Mouse (Mus musculus) heart, adult 11 months (tissue): Measurements from ENCODE around the gene Sdk2.

Experiments
- DNase-seq: peaks from one replicate; pipeline ENCODE4 v3.0.0; 2022

Sdk2 gene

DNA sequence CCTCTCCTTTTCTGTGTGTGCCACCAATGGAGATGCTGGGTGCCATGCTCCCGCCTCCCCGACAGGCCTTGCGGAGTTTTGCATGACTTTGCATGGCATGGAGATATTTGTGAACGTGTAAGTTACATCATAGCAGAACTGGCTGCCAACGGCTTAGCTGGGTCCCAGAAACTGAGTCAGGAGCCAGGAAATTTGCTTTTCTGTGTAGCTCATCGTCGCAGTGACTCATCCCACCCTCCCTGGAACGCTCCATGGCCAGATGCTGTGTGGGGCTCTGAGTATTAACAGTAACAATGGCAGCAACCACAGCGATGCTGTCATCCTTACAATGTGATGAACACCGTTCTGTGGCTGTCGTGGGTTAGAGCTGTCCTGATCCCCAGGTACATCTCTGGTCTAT lies 139.6 kb downstream of the Sdk2 start:
- no peak for DNase-seq

DNA sequence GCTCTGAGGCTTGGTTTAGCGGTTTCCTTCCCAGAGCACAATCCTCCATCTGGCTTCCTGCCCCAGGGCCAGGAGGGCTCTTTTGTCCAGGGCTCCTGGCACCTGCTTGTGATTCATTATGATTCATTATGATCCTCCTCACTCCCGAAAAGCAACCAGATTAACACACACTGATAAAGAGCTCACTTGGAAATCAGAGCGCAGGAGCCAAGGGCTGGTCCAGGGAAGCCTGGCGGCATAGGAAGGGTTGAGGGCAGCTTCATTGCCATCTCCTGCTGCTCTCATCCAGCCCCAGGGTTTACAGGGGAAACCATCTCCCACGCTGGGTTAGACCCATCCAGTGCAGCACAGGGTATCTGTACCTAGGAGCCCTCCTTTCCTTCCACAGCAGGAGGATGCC lies 143.7 kb downstream of the Sdk2 start:
- DNase-seq: no peak

DNA sequence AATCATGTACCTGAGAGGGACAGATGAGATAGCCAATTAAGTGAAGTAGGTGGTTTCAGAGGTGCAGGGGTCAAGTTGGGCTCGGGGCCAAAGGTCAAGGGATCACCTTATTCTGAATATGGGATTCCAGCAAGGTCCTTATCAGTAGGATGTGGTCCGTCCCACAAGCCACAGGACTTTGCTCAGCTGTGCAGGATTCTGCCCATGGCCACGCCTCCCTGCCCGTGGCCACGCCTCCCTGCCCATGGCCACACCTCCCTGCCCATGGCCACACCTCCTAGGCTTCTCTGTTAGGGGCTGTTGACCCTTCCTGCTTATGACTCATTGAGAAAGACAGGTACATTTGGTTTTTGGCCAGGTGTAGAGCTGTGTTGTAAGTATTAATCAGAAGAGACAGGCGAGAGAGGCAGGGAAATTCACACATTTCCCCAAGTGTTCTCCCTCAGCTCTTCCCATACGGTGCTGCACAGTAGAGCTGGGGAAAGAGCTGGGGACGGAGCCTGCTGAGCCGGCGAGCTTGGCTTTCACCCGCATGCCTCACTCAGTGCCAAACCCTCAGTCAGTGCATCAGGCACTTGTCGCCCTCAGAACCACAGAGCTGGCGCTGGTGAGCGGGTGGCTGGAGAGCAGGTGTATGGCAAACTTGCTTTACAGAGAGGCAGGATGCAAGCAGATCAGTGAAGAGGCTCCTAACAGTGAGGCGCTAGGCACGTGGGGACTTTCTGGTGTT lies 163.6 kb downstream of the Sdk2 start:
- no peak for DNase-seq

DNA sequence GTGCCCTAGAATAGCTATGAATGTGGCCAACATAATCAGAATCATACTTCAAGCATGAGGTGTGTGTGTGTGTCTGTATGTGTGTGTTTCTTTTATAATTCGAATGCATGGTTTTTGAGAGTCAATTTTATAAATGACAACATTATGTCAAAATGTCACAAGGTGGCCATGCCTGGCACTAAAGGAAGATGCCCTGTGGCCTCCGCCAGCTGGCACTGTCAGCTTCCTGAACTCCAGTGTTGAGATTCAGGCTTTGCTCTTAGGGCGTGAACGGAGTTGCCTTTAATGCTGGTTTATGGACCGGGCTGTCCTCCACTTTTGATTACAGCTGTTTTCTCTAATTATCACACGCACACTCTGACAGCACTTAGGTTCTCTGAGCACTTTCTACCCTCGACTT lies 164.9 kb downstream of the Sdk2 start:
- DNase-seq: no peak

DNA sequence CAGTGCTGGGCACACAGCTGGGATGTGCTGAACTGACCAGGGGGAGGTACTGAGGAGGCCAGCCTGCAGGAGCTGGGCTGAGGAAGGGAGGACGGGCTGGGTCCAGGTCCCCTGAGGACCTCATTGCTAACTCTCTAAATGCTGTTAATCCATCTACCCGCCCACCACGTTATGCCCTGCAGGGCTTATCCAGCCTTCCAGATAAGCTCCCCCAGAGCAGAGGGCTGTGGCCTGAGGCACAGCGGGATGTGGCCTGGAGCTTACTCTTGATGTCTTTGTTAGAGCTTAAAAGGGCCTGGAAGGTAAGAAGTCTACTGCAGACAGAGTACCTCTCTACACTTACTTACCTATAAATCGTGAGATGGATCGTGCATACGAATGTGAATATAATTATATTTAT lies 168.2 kb downstream of the Sdk2 start:
- no peak for DNase-seq

DNA sequence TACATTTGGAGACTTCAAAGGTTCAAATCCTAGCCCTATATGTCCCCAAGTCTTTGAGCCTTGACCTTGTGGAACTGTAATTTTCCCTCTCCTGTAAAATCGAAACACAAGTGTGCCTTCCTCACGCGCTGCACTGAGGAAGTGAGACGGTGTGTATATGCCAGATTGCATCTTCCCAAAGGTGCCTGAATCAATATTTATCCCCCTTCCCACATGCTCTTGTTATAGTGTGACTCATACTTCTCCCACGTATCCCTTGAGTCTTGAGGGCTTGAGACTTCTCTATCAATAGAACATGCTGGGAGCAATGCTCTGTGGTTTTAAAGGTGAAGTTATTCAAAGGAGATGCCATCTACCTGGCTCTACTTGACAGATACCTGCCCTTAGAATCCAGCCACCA lies 170.8 kb downstream of the Sdk2 start:
- DNase-seq: no peak

DNA sequence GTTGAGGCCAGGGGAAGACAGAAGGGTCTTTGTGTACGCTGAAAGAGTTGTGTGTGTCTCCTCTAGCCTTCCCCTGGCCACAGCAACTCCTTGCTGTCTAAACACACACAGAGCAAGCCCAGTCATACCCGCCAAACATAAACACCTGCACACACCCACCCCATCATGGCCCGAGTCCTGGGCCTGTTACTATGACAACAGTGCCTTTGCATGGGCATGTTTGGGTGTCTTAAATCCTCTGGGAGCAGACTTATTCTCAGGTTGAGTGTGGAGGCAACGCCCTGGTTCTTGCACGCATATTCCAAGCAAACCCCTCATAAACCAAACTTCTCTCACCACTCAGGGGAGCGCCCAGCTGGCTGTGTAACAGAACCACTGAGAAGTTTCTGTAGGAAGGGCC lies 173.9 kb downstream of the Sdk2 start:
- DNase-seq: no peak

DNA sequence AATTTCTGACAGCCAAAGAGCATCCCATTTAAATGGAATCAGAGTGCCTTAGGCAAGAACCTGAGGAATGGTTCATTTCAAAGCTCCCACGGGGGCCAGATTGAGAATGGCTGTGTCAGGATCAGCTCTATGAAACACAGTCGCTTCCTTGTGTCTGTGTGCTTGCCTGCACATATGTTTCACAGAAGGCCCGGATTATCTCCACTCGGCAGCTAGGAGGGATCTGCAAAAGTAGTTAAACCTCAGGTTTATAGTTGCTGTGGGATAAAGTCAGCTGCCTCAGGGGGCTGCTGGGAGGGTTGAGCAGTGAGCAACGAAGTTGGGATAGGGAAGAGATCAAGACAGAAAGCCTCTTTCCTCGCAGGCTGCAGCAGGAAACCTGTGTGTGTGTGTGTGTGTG lies 174.8 kb downstream of the Sdk2 start:
- DNase-seq: no peak

DNA sequence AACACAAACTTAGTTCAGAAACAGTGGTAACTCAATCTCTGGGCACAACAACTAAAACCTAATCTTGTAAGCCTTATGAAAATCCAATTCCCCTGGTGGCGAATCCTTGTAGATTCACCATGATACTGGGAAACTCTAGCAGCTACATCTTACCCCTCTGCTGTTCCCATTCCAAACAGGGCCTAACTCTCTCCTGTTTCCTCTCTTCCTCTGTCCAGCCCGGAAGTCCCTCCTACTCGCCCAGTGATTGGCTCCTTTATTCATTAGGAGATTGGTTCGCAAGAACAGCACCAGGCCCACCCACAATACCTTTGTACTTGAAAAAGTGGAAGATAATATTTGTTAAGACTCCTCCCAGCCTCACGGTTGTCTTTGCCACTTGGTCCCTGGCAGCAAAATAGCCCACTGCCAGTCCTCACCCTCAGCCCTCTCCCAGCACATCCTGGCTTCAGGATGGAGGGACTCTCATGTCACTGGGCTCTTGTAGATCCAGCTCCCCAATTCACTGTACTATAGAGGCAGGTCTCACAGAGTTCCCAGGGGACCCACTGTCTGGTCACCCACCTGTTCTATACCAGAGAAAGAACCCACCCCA lies 178.6 kb downstream of the Sdk2 start:
- DNase-seq: no peak

DNA sequence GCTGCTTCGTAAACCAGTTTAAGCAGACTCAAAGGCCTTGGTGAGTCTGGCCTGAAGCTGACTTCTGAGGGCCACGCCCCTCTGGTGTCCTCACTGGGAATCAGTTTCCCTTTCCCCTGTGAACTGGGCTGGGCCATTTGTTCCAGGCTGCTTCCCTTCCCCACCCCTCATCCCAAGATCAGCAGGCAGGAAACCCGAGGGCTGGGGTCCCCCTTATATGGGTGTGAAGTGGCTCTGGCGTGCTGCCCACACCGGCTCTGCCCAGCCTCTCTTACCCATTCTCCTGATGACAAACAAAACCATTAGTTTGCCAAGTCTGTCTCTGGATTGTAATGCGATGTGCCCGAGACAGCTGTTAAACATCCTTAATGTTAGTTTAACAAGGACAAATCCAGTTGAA lies 180.5 kb downstream of the Sdk2 start:
- DNase-seq: no peak

DNA sequence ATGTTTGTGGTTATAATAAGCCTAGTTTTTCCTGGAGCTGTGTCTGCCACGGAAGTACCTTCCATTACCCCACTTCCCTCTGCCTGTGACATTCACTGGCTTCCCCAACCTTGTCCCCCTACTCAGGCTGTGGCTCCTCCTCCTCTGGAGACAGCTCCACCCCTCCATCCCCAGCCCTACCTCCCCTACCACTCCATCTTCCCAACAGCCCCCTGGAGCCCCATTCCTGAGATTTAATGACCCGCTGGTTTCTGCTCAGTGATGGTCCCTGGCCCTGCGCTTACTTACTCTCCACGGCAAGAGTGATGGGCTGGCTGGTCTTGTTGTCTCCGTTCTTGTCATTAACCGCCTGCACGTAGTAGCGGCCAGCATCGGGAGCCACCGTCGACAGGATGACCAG lies 181.9 kb downstream of the Sdk2 start:
- no peak for DNase-seq

DNA sequence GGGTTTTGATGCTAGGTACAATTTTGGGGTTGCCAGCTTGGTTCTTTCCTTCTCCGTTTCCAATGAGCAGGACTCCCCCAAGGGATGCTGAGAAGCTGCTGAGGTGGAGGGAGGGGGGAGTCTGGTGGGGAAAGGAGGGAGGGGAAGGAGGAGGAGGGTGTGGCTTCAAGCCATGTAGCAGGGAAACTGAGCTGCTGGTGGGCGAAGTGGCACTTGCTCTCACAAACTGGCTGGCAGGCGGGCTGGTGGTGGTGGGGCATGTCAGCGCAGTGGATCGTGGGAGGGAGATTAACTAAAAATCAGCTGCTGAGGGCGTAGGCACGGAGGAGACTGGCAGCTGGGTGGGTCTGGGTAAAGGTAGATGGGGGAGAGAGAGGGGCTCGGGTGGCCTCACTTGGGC lies 183.8 kb downstream of the Sdk2 start:
- DNase-seq: no peak

DNA sequence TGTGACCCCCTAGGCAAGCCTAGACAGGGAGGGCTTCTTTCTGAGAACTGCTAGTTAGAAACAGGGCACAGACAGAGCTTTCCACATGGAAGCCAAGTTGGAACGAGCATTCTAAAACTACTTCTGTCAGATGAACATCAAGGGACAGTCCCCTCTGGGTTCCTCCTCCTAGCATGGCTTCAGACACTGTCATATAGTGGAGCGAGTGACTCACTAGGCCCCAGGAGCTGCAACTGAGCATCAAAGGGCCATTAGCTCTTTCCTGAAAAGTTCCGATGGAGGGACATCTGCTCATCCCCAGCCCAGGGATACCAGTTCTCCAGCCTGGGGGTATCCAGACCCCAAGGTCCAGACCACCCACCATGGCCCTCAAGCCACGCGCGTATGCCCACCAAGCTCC lies 185.0 kb downstream of the Sdk2 start:
- no peak for DNase-seq

DNA sequence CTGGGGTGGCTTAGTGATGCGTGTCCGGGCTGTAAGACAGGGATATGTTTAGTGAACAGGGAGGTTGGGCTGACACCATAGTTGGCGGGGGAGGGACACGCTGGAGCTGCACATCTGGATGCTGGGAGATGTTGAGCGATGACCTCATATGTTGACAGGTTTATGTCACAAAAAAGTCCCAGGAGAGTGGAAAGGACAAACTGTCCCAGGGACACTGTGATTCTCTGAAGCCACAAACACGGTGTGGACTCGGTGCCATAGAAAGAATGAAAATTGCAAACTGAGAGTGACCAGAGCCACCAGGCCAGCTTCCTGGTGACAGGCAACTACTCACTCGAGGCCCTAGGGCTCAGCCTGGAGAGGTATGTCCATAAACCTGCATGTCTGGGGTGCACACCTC lies 199.8 kb downstream of the Sdk2 start:
- DNase-seq: no peak

DNA sequence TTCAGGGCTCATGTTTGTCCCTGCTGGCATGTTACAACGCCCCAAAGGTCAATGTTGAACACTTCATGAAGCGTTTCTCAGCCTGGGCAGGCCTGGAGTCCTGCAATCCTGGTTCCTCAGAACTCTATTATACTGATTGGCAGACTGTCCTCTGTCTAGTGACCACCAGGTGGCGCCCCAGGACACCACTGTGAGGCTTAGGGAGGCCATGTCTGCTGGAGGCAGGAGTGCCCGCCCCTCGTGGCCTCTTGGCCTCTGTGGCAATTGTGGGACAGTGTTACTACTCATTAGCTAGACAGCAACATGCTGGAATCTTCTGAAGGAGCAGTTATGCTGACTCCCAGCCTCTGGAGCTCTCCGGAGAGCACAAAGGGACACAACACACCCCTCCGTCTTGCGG lies 201.2 kb downstream of the Sdk2 start:
- peak; percentile 96 for DNase-seq

DNA sequence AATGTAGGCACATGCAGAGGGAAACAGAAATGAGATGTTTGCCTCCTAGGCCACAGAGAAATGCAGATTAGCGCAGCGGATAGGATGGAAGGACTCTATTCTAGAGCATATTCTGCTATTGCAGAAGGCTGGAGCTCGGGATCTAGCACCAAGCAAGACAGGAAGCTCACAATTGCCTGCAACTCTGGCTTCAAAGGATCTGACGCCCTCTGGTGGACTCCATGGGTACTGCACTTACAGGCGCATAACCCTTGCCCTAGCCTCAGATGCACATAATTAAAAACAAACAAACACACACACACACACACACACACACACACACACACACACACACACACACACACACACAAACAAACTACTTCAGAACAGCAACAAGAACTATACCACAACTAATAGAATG lies 203.4 kb downstream of the Sdk2 start:
- DNase-seq: no peak

DNA sequence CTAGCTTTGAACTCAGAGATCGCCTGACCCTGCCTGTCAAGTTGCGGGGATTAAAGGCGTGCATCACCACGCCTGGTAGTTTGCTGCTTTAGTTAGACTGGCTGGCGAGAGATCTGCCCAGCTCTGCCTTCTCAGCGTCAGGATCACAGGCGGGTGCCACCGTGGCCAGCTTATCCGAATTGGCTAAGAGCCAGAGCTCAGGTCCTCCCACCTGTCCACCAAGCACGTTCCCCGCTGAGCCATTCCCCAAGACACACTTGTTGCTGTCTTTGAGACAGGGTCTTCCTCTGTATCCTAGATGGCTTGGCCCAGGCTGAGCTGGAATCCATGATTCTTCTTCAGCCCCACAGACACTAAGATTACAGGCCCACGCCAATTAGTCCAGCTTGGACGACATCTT lies 211.2 kb downstream of the Sdk2 start:
- DNase-seq: no peak

DNA sequence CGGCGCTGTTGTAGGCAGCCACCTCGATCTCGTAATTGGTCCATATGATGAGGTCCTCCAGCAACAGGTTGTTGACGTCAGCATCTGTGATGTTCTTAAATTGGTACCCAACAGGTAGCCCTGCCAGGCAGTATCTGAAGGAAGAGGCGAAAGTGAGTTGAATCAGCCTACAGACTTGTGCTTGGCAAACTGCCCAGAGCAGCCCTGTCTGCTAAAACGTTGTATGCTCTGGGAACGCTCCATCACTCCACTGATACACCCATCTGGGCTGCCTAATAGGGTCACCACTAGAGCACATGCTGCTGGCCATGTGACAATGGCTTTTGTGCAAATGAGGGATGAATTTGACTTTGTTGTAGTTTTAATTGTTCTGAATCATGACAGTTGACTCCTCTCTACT lies 215.1 kb downstream of the Sdk2 start:
- DNase-seq: no peak

DNA sequence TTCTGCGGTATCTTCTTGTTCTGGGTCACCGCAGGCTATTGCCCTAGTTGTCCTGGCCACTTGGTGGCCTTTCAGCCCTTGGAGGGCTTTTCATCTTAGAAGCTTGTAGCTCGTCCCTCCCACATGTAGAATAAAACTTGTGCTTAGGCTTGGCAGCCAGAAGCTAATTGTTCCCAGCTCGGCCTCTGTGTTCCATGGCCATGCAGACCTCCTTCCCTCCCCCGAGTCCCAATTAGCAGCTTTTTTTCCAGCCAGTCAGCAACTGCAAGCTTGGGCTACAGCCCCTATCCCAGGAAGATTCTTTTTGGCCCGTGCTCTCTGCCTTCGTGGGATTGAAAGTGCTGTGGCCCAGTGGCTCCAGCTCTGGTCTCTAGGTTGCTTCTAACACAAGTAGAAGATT lies 217.5 kb downstream of the Sdk2 start:
- no peak for DNase-seq

DNA sequence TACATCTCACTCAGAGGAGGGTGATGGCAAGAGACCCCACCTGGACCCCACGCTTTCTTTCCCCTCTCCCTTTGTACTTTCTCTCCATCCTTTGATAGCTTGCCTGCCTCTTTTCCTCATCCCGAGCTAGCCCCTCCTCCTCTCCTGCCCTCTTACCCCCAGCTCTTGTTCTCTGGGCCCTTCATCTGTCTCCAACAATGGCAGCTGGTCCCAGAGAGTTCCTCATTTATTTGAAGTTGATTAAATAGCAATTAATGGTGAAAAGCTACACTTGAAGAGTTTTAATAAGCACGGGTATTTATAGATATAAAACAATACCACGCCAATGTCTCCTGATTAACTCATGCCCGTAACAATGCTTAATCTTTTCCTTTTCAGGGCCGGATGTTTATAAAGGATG lies 222.9 kb downstream of the Sdk2 start:
- no peak for DNase-seq

DNA sequence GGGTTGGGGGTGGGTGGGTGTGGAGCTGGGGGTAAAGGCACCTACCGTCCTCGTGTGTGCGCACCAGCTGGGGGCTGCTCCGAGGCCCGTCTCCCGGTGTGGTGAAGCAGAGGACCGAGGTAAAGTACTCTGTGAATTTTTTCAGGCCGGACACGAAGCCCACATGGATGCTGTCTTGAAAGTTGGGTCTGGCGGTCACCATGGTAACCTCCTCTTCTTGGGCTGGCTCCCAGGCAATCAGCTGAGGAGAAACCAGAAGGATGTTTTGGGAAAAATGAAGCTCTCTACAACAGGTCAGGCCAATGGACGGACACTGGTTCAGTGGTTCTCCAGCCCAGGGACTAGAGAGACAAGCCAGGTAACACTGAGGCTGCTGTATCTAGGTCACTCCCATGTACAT lies 224.0 kb downstream of the Sdk2 start:
- no peak for DNase-seq

DNA sequence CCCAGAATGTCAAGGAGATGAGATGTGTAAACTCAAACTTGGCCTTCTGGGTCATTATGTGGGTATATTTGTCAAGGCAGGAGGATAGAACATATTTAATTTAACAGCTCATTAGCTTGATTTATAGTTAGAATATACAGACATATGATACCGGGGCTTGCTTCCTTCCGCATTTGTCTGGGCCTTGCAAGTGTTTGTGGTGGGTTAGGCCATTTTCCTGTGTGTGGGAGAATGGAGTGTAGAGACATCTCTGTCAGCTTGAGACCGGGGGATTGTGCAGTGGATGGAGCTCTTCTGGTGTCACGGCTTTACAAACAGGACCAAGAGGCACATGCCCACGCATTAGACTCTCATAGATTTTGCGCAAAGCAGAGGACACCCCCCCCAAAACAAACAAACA lies 235.2 kb downstream of the Sdk2 start:
- DNase-seq: no peak

DNA sequence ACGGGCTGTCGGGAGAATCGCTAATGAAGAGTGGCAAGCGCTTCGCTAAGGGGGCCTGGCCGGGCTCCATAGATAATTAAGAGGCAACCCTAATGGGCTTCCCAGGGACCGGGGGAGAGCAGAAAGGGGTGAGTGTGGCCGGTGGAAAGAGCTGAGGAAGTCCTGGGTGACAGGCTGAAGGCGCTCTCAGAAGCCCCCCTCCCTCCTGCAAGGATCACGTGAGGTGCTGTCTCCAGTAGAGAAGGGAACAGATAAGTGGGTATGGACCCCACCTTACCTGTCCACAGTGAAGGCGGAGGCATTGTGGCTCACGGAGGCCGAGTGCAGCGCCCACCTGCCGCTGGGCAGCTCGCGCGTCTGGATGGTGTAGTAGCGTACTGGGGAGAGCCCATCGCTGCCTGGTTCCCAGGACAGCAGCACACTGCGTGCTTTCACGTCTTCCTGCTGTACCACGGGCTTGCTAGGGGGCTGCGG lies 238.7 kb downstream of the Sdk2 start:
- no peak for DNase-seq

DNA sequence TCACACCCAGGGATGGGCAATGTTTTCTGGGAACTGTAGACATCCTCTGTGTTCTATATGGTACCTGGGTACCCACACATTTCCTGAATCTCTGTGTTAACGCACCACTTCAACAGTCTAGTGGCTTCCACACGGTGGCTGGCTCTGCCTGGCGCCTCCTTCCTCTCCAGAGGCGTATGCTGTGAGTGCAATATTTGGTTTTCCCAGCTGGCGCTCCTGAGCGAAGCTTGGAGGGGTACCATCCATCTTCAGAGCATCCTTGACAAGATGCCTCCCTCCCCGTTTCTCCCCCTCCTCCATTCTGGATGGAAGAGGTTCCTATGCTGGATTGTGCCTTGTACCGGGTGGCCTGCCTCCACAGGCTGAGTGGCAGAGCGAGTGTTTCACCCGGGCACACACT lies 246.8 kb downstream of the Sdk2 start:
- no peak for DNase-seq

DNA sequence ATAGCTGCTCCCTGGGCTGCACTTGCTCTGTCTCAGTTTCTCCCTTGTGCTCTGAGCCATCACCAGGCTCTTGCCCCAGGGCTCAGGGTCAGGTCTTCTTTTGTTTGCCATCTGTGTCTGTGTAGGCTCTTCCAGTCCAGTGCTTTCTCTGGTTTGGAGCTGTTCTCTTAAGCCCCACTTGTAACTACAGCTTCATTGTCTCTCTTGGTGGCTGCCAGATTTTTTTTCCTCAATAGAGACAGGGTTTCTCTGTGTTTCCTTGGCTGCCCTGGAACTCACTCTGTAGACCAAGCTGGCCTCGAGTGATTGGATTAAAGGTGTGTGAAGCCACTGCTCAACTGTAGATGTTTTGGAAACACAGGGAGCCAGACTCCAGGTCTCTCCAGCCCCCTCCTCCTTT lies 247.8 kb downstream of the Sdk2 start:
- no peak for DNase-seq
